Mouse (Mus musculus): ENCODE measurements at regions not wholly inside any gene's neighbourhood (a gene's known extent, or its start where the extent isn't known, plus 50 kb on each side); places are given as distances from the start of the nearest gene placed in this dataset.

- DNase-seq (ENCODE audit: low spot score) = peak; percentile 10
These were observed 88.1 kb upstream of the Usp51 start for GRCm38 (mm10) chrX:152918212-152918611.

DNA sequence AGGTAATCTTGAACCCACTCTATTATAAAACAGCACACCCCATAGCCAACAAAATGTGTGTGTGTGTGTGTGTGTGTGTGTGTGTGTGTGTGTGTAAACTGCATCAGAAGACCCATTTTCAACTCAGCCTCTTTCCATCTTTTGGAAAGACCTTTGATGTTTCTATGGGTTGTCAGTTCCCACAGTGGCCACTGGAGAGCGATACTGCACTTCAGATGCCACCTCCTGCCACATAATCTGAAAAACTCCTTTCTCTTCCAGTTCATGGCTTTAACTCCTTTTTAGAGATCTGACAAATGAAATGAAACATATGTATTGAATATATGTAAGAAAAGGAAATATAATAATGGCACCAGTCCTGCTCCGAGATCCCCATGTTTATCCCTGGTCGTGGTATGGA is 79.3 kb upstream of the Usp51 start:
- no peak for DNase-seq (ENCODE audit: low spot score)

GRCm38 (mm10) chrX:152946201-152946600 is 60.1 kb upstream of the Usp51 start:
- no peak for DNase-seq (ENCODE audit: low spot score)
